Mouse (Mus musculus): ENCODE results near the gene Myrf. TPM values are rescaled to one million over a fixed set of nuclear protein-coding genes. Genes with fewer than 3 reads are reported as not detected.
A peak's percentile ranks its signal among the peaks of the same experiment; 100 is the strongest.

Myrf gene
- total RNA-seq, 2 experiments from 2014 or later, result 8.0 to 9.5 TPM

GRCm38 (mm10) chr19:10258279-10259011, 17.9 kb upstream of the Myrf start:
- DNase-seq (ENCODE audit: low spot score in 2 of 2), result peak; percentile 89 to 92

GRCm38 (mm10) chr19:10248128-10248527, 7.6 kb upstream of the Myrf start:
- DNase-seq (ENCODE audit: low spot score in 2 of 2), result no peak

GRCm38 (mm10) chr19:10247165-10247564, 6.6 kb upstream of the Myrf start:
- no peak for DNase-seq (ENCODE audit: low spot score in 2 of 2)

GRCm38 (mm10) chr19:10244183-10244582, 3.6 kb upstream of the Myrf start:
- peak; percentile 74 to 77 for DNase-seq (ENCODE audit: low spot score in 2 of 2)

- DNase-seq (ENCODE audit: low spot score in 2 of 2), result no peak
Observed at GRCm38 (mm10) chr19:10242916-10243315, 2.4 kb upstream of the Myrf start.

GRCm38 (mm10) chr19:10239975-10240653, 434 bp downstream of the Myrf start:
- DNase-seq (ENCODE audit: low spot score in 2 of 2), result no peak

- no peak for DNase-seq (ENCODE audit: low spot score in 2 of 2)
Observed at GRCm38 (mm10) chr19:10239419-10239818, 1.1 kb downstream of the Myrf start.

GRCm38 (mm10) chr19:10238477-10238876, 2.1 kb downstream of the Myrf start:
- no peak for DNase-seq (ENCODE audit: low spot score in 2 of 2)

- no peak for DNase-seq (ENCODE audit: low spot score in 2 of 2)
Observed at GRCm38 (mm10) chr19:10235784-10236565, 4.6 kb downstream of the Myrf start.

- DNase-seq (ENCODE audit: low spot score in 2 of 2), result no peak
Observed at GRCm38 (mm10) chr19:10232327-10233017, 8.1 kb downstream of the Myrf start.

- DNase-seq (ENCODE audit: low spot score in 2 of 2), result no peak
Observed at GRCm38 (mm10) chr19:10231871-10232270, 8.7 kb downstream of the Myrf start.

GRCm38 (mm10) chr19:10231016-10231415, 9.5 kb downstream of the Myrf start:
- no peak for DNase-seq (ENCODE audit: low spot score in 2 of 2)

GRCm38 (mm10) chr19:10225767-10226166, 14.8 kb downstream of the Myrf start:
- DNase-seq (ENCODE audit: low spot score in 2 of 2), result no peak

GRCm38 (mm10) chr19:10224637-10225453, 15.7 kb downstream of the Myrf start:
- DNase-seq (ENCODE audit: low spot score in 2 of 2), result no peak

- DNase-seq (ENCODE audit: low spot score in 2 of 2), result no peak
Observed at GRCm38 (mm10) chr19:10223561-10223960, 17.0 kb downstream of the Myrf start.

GRCm38 (mm10) chr19:10222656-10223055, 17.9 kb downstream of the Myrf start:
- DNase-seq (ENCODE audit: low spot score in 2 of 2), result no peak

GRCm38 (mm10) chr19:10221585-10221984, 19.0 kb downstream of the Myrf start:
- DNase-seq (ENCODE audit: low spot score in 2 of 2), result no peak

- no peak for DNase-seq (ENCODE audit: low spot score in 2 of 2)
Observed at GRCm38 (mm10) chr19:10219593-10219992, 21.0 kb downstream of the Myrf start.

GRCm38 (mm10) chr19:10219108-10219507, 21.4 kb downstream of the Myrf start:
- peak; percentile 56 to 69 for DNase-seq (ENCODE audit: low spot score in 2 of 2)

- no peak for DNase-seq (ENCODE audit: low spot score in 2 of 2)
Observed at GRCm38 (mm10) chr19:10216101-10216500, 24.4 kb downstream of the Myrf start.

Data from layer of hippocampus, postnatal 10 days (tissue).